Mouse (Mus musculus): ENCODE measurements around the gene Ebpl.
"Not testable (repeated sequence)": the region's sequence is repeated elsewhere in the genome, so short reads cannot be mapped to it uniquely, and the experiment has no call there.

GRCm38 (mm10) chr14:61327007-61327406 is 33.2 kb downstream of the Ebpl start:
- not testable (repeated sequence) for TF ChIP-seq POLR2A (IDR thresholded peaks at IDR 0.05; ENCODE audit: insufficient read length, low read depth); TCF12 (IDR thresholded peaks at IDR 0.05; ENCODE audit: insufficient read depth, poor library complexity, severe bottlenecking); MAX (IDR thresholded peaks at IDR 0.05; ENCODE audit: low read depth); MYOG (IDR thresholded peaks at IDR 0.05; ENCODE audit: control insufficient read depth in 1 of 3, insufficient read depth in 1 of 3, insufficient read length in 2 of 3, low read depth in 2 of 3); CEBPB (IDR thresholded peaks at IDR 0.05; ENCODE audit: insufficient read depth, poor library complexity, severe bottlenecking); USF1 (IDR thresholded peaks at IDR 0.05; ENCODE audit: low read depth); SRF (IDR thresholded peaks at IDR 0.05; ENCODE audit: control insufficient read depth, insufficient read length, low read depth)

Measured in myocyte (in vitro differentiated cells).